20 mouse cellular contexts compared by ENCODE assay signal in genomic region chr19:58500049-58500448, GRCm38 (mm10). TPM values are rescaled to one million over a fixed set of nuclear protein-coding genes. Genes with fewer than 3 reads are reported as not detected.
DNase-seq lines count a peak whose midpoint lies in the region; ATAC-seq and TF ChIP-seq lines count a peak whose summit lies in the region.
"Had no signal": no experiment of that assay in that cellular context is flagged by ENCODE, and none has a peak within 500 bp of the region (broad histone marks: within the 10 kb centered on the region; RNA-seq: fewer than 3 reads in every experiment).

No protein-coding gene starts in this region.

- H3K79me2 ChIP-seq in CH12.LX (replicated peaks; ENCODE audit: control insufficient read depth, extremely low read depth, insufficient read depth, poor library complexity, severe bottlenecking) = no peaks in the 10 kb centered on the region

- no peak for TF ChIP-seq POLR2A in CH12.LX (IDR thresholded peaks at IDR 0.05; ENCODE audit: low read depth, low read length)

- in situ Hi-C loops in CH12.LX (cut with MboI; ENCODE audit: low pct_ligation_motif_present, low pct_unique_long_range_greater_than_20kb, low sequenced_read_pairs) = no loop called here

- no peak for TF ChIP-seq EP300 in CH12.LX (IDR thresholded peaks at IDR 0.05; ENCODE audit: low read length)

- dilution Hi-C loops in CH12.LX (cut with MboI; ENCODE audit: extremely low pct_ligation_motif_present, extremely low pct_unique_long_range_greater_than_20kb, low sequenced_read_pairs) = no loop called here

- 89% methylated on average over 2 of the region's 2 CpGs for WGBS in embryonic facial prominence, embryonic 11.5 days
- WGBS in embryonic facial prominence, embryonic 10.5 days = 81% methylated on average over 2 of the region's 2 CpGs
- 58% methylated on average over 2 of the region's 2 CpGs for WGBS in forebrain, embryonic 14.5 days

- no peaks in the 10 kb centered on the region for H3K36me3 ChIP-seq in embryonic facial prominence, embryonic 11.5 days (replicated peaks; ENCODE audit: control insufficient read depth, insufficient read depth, low read depth, low read length)
- H3K36me3 ChIP-seq in embryonic facial prominence, embryonic 10.5 days (replicated peaks) = no peaks in the 10 kb centered on the region
- no peaks in the 10 kb centered on the region for H3K36me3 ChIP-seq in CH12.LX (replicated peaks in 1 of 2; ENCODE audit: control insufficient read depth in 1 of 2, insufficient read depth in 1 of 2, low read length in 1 of 2)
- no peaks in the 10 kb centered on the region for H3K36me3 ChIP-seq in forebrain, embryonic 14.5 days (ENCODE audit: control insufficient read depth, insufficient read depth, low read length)
- H3K36me3 ChIP-seq: embryonic facial prominence, embryonic 13.5 days; limb, embryonic 12.5 days had no signal

- H3K27me3 ChIP-seq in embryonic facial prominence, embryonic 11.5 days (ENCODE audit: control insufficient read depth, insufficient read depth, low read length) = no peaks in the 10 kb centered on the region
- H3K27me3 ChIP-seq in embryonic facial prominence, embryonic 10.5 days (replicated peaks; ENCODE audit: low read depth, poor library complexity, severe bottlenecking) = no peaks in the 10 kb centered on the region
- no peaks in the 10 kb centered on the region for H3K27me3 ChIP-seq in CH12.LX (replicated peaks)
- no peaks in the 10 kb centered on the region for H3K27me3 ChIP-seq in forebrain, embryonic 14.5 days (replicated peaks; ENCODE audit: control insufficient read depth, insufficient read depth, low read length)
- H3K27me3 ChIP-seq: embryonic facial prominence, embryonic 13.5 days; limb, embryonic 12.5 days had no signal

- H3K4me3 ChIP-seq in embryonic facial prominence, embryonic 11.5 days (ENCODE audit: low read depth, low read length) = no peak overlapping the region
- no peak overlapping the region for H3K4me3 ChIP-seq in embryonic facial prominence, embryonic 10.5 days
- no peak overlapping the region for H3K4me3 ChIP-seq in CH12.LX (replicated peaks in 1 of 3; ENCODE audit: low read depth in 2 of 3, low read length in 2 of 3, poor library complexity in 1 of 3)
- H3K4me3 ChIP-seq in forebrain, embryonic 14.5 days (ENCODE audit: low read depth, low read length) = no peak overlapping the region
- no peak overlapping the region for H3K4me3 ChIP-seq in gastrocnemius, adult 2 months
- H3K4me3 ChIP-seq: embryonic facial prominence, embryonic 13.5 days; limb, embryonic 12.5 days had no signal

- H3K9ac ChIP-seq in embryonic facial prominence, embryonic 11.5 days (replicated peaks; ENCODE audit: low read length) = no peak overlapping the region
- H3K9ac ChIP-seq in CH12.LX (ENCODE audit: insufficient read depth, low read depth) = no peak overlapping the region
- no peak overlapping the region for H3K9ac ChIP-seq in forebrain, embryonic 14.5 days (ENCODE audit: low read length)
- H3K9ac ChIP-seq: embryonic facial prominence, embryonic 13.5 days; limb, embryonic 12.5 days had no signal

- TF ChIP-seq RAD21 in CH12.LX (IDR thresholded peaks at IDR 0.05; ENCODE audit: low read depth, low read length) = no peak

- peak; percentile 45 for DNase-seq in embryonic facial prominence, embryonic 11.5 days (ENCODE audit: low spot score)
- DNase-seq in embryonic facial prominence, embryonic 10.5 days (ENCODE audit: low spot score) = no peak
- no peak for DNase-seq in CH12.LX (ENCODE audit: extremely low read depth)
- DNase-seq in forebrain, embryonic 14.5 days (ENCODE audit: low spot score) = peak; percentile 76
- DNase-seq in layer of hippocampus, postnatal 14 days (ENCODE audit: low spot score in 2 of 2) = peak; percentile 7 to 40
- no peak for DNase-seq in right cerebral cortex, postnatal 25 days
- DNase-seq in urinary bladder, adult 18-20 months (ENCODE audit: low spot score in 2 of 2) = no peak
- no peak for DNase-seq in gastrocnemius, adult 2 months
- DNase-seq: cerebellum, adult 18-20 months; heart, adult 18-20 months; kidney, adult 18-20 months; thymus, adult 2 months had no signal

- H3K4me1 ChIP-seq in embryonic facial prominence, embryonic 11.5 days (ENCODE audit: control insufficient read depth, insufficient read depth, low read length) = no peaks in the 10 kb centered on the region
- H3K4me1 ChIP-seq in embryonic facial prominence, embryonic 10.5 days = no peaks in the 10 kb centered on the region
- peaks cover 4 to 5% of the 10 kb centered on the region in 2 experiments; a peak in 2 of 4 replicates for H3K4me1 ChIP-seq in CH12.LX (ENCODE audit: control insufficient read depth in 1 of 2, insufficient read depth in 2 of 2)
- H3K4me1 ChIP-seq in forebrain, embryonic 14.5 days (ENCODE audit: control insufficient read depth, insufficient read depth, low read length) = peaks cover 5% of the 10 kb centered on the region

- no peak overlapping the region for H3K4me2 ChIP-seq in embryonic facial prominence, embryonic 11.5 days (ENCODE audit: low read depth, low read length)
- H3K4me2 ChIP-seq in CH12.LX (ENCODE audit: insufficient read depth, low read depth, poor library complexity, severe bottlenecking) = no peak overlapping the region
- no peak overlapping the region for H3K4me2 ChIP-seq in forebrain, embryonic 14.5 days (ENCODE audit: low read length)
- H3K4me2 ChIP-seq: embryonic facial prominence, embryonic 13.5 days; limb, embryonic 12.5 days had no signal

- intact Hi-C loops in gastrocnemius, adult 2 months (cut with DNase I) = no loop called here

- ATAC-seq in embryonic facial prominence, embryonic 11.5 days (replicated peaks; ENCODE audit: insufficient number of reproducible peaks, low FRiP score, low TSS enrichment, low read depth) = no peak
- peak; percentile 44; the same call in 1 of the 2 replicates for ATAC-seq in forebrain, embryonic 14.5 days

- TF ChIP-seq CTCF in CH12.LX (conservative IDR thresholded peaks at IDR 0.05 in 1 of 2, IDR thresholded peaks at IDR 0.05 in 1 of 2; ENCODE audit: low read depth in 2 of 2, low read length in 2 of 2) = no peak
- TF ChIP-seq CTCF in gastrocnemius, adult 2 months (IDR thresholded peaks at IDR 0.05) = no peak

- no peak overlapping the region for H3K27ac ChIP-seq in embryonic facial prominence, embryonic 11.5 days (replicated peaks; ENCODE audit: low read depth, low read length)
- H3K27ac ChIP-seq in embryonic facial prominence, embryonic 10.5 days (replicated peaks) = no peak overlapping the region
- no peak overlapping the region for H3K27ac ChIP-seq in CH12.LX (ENCODE audit: insufficient read depth, low read depth)
- no peak overlapping the region for H3K27ac ChIP-seq in forebrain, embryonic 14.5 days (ENCODE audit: low read depth, low read length)
- no peak overlapping the region for H3K27ac ChIP-seq in gastrocnemius, adult 2 months
- H3K27ac ChIP-seq: embryonic facial prominence, embryonic 13.5 days; limb, embryonic 12.5 days; macrophage had no signal

- no peaks in the 10 kb centered on the region for H3K9me3 ChIP-seq in embryonic facial prominence, embryonic 11.5 days (replicated peaks; ENCODE audit: control insufficient read depth, low read length)
- H3K9me3 ChIP-seq in embryonic facial prominence, embryonic 10.5 days = no peaks in the 10 kb centered on the region
- H3K9me3 ChIP-seq in CH12.LX (replicated peaks; ENCODE audit: low read length) = no peaks in the 10 kb centered on the region
- no peaks in the 10 kb centered on the region for H3K9me3 ChIP-seq in forebrain, embryonic 14.5 days (replicated peaks; ENCODE audit: control insufficient read depth, low read length)
- H3K9me3 ChIP-seq: embryonic facial prominence, embryonic 13.5 days; limb, embryonic 12.5 days had no signal

TF ChIP-seq in CH12.LX, 34 proteins besides CTCF, POLR2A, EP300 and RAD21:
- TF ChIP-seq TBP (conservative IDR thresholded peaks at IDR 0.05; ENCODE audit: low read depth, low read length) (no peak), MAFK (IDR thresholded peaks at IDR 0.05; ENCODE audit: insufficient replicate concordance, low read length) (no peak), ZNF384 (IDR thresholded peaks at IDR 0.05; ENCODE audit: low read depth, low read length) (peak; percentile 64)
TF ChIP-seq in CH12.LX: peak in this region for 1.

RNA-seq across cellular contexts. Expression of gene Ccdc172, which starts 11.7 kb away (rescaled TPM):
- not detected in 2 replicates for polyA plus RNA-seq in embryonic facial prominence, embryonic 11.5 days (2014; fragmentation: Nextera tagmentation; extraction: Ambion mirVana)
- not detected in 2 replicates for polyA plus RNA-seq in embryonic facial prominence, embryonic 10.5 days (2016; fragmentation: Nextera tagmentation; extraction: Ambion mirVana)
- total RNA-seq in CH12.LX (2012; rRNA removed) (not detected in 2 replicates), CH12.LX (2014; rRNA removed) (not detected in 2 replicates)
- not detected in 2 replicates for polyA plus RNA-seq in CH12.LX (2012; ENCODE audit: insufficient read length, low read depth)
- not detected in 2 replicates for polyA plus RNA-seq in forebrain, embryonic 14.5 days (2014; fragmentation: Nextera tagmentation; extraction: Ambion mirVana)
- total RNA-seq in layer of hippocampus, postnatal 14 days (2021) = not detected
- not detected for total RNA-seq in gastrocnemius, adult 2 months (2021)
- total RNA-seq: heart, adult 18-20 months; heart, postnatal 14 days; layer of hippocampus, postnatal 10 days; MEL had no signal
- polyA plus RNA-seq: embryonic facial prominence, embryonic 13.5 days; limb, embryonic 12.5 days; liver, embryonic 16.5 days; macrophage; spleen, adult 2 months; thymus, adult 2 months had no signal

RNA-seq across cellular contexts. Expression of gene Gfra1, which starts 44.3 kb away (rescaled TPM):
- polyA plus RNA-seq in embryonic facial prominence, embryonic 11.5 days (2014; fragmentation: Nextera tagmentation; extraction: Ambion mirVana) = 15.0 and 16.4 TPM in 2 replicates
- polyA plus RNA-seq in embryonic facial prominence, embryonic 10.5 days (2016; fragmentation: Nextera tagmentation; extraction: Ambion mirVana) = 13.4 and 15.4 TPM in 2 replicates
- total RNA-seq in CH12.LX (2012; rRNA removed) (not detected in 2 replicates), CH12.LX (2014; rRNA removed) (not detected in 2 replicates)
- polyA plus RNA-seq in CH12.LX (2012; ENCODE audit: insufficient read length, low read depth) = not detected in 2 replicates
- 11.6 and 13.1 TPM in 2 replicates for polyA plus RNA-seq in forebrain, embryonic 14.5 days (2014; fragmentation: Nextera tagmentation; extraction: Ambion mirVana)
- 10 to 100 TPM; 45.8 to 51.6 TPM for total RNA-seq in layer of hippocampus, postnatal 14 days (2021)
- 1 to 10 TPM; 3.0 to 4.0 TPM for total RNA-seq in gastrocnemius, adult 2 months (2021)
- total RNA-seq: MEL had no signal
- polyA plus RNA-seq: macrophage had no signal

Comparison
In these comparisons a context has a peak if more than half of its experiments do, and no peak if none do; other contexts are left out.
1. DNase-seq: peak in embryonic facial prominence, embryonic 11.5 days (single experiment), forebrain, embryonic 14.5 days (single experiment) and layer of hippocampus, postnatal 14 days (2 of 2); none in embryonic facial prominence, embryonic 10.5 days (single experiment), CH12.LX (single experiment), right cerebral cortex, postnatal 25 days (single experiment), urinary bladder, adult 18-20 months (0 of 2) and gastrocnemius, adult 2 months (single experiment).
2. RNA of gene Gfra1, which starts 44.3 kb away (polyA plus RNA-seq): 15.0 to 16.4 TPM in embryonic facial prominence, embryonic 11.5 days, 13.4 to 15.4 TPM in embryonic facial prominence, embryonic 10.5 days and 11.6 to 13.1 TPM in forebrain, embryonic 14.5 days; not detected in CH12.LX; every median in the first group is over 10 times any median in the second.